Mouse (Mus musculus): ENCODE measurements around the gene Gria2.

DNA sequence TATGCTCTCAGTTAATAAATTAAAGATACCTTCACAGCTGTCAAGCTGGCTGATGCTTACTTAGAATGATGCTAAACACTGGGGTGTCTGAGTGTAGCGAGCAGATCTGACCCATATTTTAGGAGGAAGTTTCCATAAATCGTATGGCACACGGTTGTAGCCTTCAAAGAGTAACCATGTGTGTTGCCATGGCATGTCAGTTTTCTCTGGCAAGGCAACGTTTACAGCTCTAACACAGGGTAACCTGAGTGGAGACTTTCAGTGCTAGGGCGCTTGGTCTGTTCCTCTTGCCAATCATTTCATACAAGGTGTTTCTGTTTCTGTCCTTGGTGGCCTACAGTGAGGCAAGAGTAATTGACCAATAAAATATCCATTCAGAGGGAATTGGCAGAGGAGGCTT, 37.2 kb upstream of the Gria2 start:
- TF ChIP-seq GATA1 (IDR thresholded peaks at IDR 0.05; ENCODE audit: low read length) (no peak), TAL1 (IDR thresholded peaks at IDR 0.05; ENCODE audit: low read length) (no peak)

All from erythroblast, embryonic 14.5 days (primary cell).